Mouse (Mus musculus) c-Kit-positive CD71-positive TER-119-negative erythroid progenitor cells, embryonic 14.5 days (primary cell): Measurements from ENCODE around the gene Rgs6.

Experiments used
- DNase-seq: peaks from one replicate; pipeline ENCODE4 v3.0.0-alpha.2; 2013; ENCODE audit warnings: low read depth

Gene Rgs6

DNA sequence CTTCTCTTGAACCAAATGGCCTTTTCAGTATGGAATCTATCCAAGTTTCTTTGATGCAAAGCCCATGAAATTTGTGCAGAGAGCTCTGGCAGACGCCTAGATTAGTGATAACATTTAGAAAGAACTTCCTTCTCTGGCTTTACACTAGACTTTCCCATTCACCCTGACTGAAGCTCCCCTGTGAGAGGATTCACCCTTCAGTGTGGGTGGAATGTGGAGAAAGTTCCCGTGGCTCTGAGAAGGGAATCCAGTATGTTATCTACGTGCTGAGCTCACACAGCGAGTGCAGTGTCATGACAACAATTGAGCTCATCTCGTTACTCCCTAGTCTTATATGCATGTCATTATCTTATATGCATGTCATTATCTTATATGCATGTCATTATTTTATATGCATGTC is 61.9 kb downstream of the Rgs6 start:
- no peak for DNase-seq

DNA sequence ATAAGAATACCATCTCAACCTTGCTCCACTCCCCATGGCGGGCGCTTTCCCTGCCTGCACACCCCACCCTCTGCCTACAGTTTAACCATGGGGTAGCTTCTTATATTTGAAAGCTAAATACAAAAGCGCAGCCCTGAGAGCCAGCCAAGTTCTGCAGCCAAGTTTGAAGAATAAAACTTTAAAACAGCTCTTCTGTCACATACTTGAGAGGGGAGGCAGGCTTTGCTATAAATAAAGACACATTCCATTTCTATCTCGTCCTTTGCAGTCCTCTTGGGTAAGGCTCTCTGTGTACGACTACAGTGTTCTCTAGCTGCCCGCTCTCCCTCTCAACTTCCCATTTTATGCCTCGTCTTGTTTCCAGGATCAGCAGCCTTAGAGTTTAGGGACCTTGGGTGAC is 76.5 kb downstream of the Rgs6 start:
- DNase-seq = no peak

DNA sequence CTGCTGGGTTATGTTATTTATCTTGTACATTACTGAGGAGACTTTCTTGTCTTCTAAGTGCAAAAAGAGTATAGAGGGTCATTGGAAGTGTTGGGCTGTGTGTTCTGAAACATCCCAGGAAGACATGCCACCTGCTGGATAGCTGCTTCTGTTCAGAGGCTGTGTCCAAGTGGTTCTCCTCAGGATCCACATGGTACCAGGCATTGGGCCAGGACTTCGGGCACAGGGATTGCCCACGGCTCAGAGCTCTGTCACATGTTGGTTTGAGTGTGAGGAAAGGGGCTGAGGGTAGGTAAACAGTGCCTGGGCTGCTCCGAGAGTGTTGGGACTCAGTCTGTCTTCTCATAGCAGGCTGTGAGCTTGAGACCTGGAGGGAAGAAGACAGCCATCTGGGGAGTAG is 79.3 kb downstream of the Rgs6 start:
- no peak for DNase-seq

DNA sequence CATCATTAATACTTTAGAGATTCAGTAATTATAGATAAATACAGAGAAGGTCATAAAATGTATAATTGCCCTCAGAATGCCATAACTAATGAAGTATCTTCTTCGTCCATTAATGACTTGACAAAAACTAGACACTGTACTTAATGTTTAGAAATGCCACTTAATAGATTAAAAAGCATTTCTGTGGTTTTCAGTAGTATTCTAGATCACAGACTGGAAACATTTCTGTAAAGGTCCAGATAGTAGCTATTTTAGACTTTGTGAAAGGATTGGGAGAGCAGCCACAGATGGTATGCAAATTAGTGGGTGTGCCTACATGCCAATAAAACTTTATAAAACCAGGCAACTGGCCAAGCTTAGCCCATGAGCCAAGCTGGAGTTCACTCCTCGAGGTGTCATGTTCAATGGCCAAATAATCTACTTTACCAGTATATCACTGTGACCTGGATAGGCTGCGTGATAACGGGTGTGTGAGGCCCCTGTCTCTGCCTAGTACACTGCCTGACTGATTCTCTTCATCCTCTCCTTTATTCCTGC is 82.2 kb downstream of the Rgs6 start:
- DNase-seq = no peak

DNA sequence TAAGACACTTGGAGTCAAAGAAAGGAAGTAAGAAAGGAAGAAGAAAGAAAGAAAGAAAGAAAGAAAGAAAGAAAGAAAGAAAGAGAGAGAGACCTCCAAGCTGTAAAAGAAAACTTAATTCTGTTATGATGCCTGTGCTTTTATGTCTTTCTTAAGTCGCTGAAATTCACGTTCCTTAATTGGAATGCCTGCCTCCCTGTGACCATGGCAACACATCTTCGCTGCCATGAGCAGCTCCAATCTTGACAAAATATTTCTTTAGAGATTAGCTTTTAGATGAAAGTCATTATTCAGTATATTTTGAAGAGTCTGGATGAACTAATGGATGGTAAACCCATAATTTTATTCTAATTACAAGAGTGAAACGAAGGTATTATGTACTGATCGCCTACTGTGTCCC is 83.5 kb downstream of the Rgs6 start:
- DNase-seq = no peak

DNA sequence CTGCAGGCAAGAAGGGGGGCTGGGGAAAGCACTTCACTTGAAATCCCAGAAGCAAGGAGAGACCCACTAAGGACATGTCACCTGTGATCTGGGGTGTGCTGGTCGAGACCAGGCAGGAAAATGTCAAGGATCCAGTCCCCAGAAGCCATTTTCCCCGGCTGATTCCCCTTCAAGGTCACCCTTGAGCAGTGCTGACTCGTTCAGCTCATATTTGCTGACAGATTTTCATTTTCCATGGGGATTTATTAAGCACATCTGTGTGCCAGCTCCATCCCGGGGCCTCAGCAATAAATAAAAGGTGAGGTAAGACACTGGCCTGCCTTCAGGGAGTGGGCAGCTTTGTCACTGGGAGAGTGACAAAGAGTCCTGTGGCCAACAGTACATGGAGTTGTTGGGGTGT is 87.0 kb downstream of the Rgs6 start:
- DNase-seq = no peak

DNA sequence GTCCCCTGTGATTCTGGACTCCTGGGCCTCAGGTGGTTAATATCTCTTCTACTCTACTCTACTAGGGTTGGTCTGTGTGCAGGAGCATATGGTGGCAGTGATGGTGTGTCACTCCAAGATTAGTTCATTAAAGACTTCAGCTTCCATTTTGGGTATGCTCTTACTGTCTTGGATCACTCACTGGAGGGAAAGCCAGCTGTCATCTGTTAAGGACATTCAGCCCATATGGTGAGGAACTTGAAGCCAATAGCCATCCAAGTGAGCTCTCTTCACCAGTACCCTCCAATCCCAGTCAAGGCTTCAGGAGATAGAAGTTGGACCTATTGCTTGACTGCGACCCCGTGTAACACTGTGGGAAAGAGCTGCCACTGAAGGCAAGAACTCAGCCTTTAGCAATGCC is 98.9 kb downstream of the Rgs6 start:
- no peak for DNase-seq

DNA sequence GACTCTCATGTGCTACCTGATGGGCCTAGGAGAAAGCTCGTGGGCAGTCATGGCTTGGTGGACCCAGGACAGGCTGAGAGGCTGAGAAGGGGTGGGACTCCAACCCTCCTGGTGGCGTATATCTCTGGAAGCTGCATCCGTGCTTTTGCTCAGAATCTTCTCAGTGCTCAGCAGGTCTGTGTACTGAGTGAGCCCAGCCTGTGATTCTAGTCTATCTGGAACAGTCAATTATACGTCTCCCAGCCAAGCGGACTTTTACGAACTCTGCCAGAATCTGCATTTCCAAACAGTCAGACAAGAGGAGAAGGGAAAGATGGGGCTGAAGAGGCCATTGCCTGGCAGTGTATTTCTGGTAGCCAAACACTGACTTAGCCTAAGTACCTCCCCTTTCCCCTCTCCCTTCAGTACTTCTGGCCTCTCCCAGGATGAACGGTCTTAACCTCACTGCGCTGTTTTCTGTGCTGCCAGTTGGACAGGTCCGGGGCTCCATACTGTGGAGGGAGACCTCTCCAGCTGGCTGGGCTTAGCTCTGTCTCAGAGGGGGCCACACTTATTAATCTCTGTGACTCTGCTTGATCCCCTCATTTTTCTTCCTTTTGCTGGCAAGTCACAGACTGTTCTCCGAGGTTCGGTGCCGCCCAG is 110.9 kb downstream of the Rgs6 start:
- no peak for DNase-seq

DNA sequence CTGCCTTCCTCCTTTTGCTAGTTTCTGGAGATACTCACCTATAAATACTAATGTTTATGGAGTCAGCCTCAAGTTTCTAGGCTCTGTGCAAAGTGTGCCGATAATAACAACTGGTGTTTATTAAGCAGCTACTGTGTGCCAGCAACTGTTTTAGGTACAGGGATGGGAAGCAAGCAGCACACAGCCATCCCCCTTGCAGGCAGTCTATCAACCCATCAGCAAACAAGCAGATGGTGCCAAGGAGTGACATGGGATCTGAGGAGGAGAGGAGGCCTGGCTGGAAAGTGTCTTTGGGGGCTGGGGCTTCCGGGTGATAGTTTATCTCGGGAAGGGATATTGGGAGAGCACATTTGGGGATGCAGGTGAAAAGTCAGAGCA is 111.4 kb downstream of the Rgs6 start:
- no peak for DNase-seq

DNA sequence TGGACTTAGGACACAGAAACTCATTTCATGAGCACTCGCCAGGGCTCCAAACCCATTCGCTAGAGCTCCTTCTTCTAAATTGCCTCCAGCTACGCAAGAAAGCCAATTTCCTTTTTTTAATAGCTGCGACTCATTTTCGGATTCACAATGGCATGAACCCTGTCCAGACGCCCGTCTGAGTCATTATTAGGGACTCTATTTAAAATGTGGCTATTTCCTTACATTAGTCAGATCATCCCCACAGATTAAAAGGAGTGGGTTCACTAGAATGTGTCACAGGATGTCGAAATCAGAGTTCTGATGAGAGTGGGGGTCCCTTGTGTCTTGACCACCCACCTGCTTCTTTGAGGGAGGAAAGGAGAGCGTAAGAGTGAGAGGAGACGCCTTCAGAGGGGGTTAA is 112.1 kb downstream of the Rgs6 start:
- DNase-seq = no peak

DNA sequence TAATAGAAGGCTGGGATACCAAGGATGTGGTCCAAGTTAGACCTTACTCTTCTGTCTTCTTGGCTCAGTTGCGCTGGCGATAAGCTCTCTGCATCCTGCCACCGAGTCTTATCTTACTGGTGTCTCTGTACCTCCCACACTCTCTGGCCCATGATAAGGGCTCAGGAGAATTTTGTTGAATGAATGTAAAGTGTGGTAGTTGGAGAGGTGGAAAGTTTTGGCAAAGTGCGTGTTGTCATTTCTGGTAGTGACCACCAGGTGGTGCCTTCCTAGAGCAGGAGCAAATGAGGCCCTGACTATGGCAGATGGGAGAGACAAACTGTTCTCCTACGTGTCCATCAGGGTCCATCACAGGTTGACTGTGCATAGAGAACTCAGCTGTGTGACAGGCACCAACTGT is 112.7 kb downstream of the Rgs6 start:
- DNase-seq = peak; percentile 32

DNA sequence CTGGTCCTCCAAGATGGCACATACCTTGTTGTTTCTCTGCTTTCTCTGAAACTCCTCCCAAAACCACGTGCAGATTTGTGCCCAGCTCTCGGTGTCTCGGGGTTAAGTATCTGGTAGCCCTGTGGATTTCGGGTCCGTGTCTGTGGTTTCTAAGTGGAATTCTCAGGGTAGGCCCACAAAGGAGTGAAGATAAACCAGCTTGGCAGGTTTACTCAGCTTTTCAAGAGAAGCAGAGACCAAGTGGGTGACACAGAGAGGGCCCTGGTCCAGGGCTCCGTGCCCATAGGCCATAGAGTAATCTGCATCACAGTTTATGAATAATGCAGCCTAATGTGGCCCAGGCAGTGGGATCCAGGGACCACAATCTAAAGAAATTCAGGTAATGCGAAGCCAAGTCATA is 113.3 kb downstream of the Rgs6 start:
- no peak for DNase-seq

DNA sequence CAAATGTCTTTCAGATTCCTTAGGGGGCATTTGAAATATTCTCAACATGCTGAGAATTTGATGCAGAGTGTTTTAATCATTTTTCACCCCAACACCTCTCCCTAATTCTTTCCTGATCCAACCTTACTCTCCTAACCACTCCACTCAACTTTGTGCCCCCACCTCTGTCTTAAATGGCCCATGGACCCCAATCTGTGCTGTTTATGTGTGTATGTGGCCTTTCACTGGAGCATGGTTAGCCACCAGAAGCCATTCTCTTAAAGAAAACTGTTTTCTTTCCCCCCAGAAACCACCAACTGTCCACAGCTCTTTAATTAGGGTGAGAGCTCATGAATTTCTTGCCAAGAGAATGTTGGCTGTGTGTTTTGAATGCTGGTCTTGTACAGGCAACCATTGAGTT is 122.3 kb downstream of the Rgs6 start:
- DNase-seq = no peak

DNA sequence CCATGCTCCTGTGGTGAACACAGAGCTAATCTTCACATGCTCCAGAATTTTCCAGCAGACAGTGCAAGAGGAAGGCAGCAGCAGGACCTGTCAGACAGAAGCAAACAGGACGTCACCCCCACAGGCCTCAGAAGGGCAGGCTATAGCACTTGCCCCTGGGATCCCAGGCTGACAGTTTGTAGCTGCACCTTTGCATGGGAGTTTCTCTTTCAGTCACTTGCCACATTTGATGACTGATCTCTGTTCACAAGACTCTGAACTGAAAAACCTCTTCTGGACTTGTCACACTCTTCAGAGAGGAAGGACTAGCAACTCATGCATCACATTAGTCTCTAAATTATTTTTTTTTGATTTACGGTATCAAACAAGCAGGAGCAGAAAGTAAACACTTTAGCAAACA is 126.2 kb downstream of the Rgs6 start:
- no peak for DNase-seq

DNA sequence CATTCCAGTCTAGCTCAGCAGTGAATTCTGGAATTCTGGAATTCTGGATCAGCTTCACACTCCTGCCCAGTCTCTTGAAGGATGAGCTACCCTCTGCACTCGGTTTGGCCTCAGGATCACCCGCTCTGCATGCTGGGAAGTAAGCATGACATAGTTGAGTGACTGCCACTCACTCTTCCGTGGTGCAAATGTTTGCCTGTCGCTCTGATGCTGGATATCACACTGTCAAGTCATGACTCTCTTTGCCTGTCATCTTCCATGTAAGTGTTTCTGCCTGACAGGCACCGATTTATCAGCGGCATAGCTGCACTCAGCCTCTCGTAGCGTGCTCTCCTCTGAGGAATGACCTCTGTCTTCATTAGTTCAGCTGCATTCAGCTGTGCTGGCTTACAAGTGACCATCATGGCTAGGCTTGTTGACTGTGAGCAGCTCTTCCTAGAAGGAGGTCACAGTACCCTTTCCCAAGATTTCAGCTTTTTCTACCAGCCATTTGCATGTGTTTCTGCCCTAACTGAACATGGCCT is 135.0 kb downstream of the Rgs6 start:
- DNase-seq = no peak

DNA sequence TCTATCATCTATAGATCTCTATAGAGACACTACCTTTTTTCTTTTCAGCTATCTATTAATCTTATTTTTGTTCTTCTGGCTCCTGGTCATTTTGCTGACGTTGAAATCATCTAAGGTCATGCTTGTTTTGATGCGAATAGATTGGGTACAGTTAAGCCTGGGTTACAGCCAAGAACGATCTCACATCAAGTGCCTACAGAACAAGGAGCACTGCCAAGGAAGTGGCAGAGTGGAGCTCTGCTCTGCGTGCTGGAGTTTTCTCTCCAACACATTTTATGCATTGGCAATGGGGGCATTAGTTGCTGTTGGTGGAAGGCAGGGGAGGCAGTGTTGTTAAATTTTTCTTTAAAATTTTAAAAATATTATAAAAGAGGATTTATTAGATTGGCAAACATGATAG is 138.2 kb downstream of the Rgs6 start:
- DNase-seq = no peak

DNA sequence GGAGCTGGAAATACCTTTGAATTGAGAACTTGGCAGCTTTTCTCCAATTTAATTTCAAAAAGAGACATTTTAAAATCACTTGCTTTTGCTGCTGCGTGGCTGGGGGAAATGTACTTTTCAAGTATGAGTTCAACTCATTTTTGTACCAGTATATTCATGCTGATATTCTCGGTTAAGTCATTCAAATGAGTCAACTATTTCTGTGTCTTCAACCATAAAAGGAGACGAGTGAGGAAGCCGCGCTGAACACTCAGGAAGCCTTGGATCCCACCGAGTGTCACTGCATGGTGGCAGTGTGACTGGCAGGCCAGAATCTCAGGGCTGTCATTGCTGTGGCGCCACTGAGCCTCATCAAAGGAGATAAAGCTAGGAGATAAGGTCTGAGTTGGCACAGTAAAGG is 143.5 kb downstream of the Rgs6 start:
- DNase-seq = no peak

DNA sequence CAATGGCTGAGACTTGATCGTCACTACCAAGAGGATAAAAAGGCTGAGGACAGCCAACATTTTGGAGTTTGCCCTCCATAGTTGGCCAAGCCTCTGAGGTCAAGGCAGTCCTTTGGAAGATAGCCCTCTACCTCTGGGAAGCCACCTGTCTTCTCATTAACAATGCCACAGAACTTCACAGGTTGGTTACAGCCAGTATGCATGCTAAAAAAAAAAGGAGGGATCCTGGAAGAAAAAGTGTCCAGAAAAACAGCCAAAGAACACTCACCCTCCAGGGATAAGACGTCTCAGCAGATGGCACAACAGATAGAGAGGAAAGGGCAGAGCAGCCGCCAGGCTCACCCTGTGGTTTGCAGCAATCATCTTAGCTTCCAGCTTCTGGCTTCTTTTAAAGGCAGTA is 154.9 kb downstream of the Rgs6 start:
- no peak for DNase-seq

DNA sequence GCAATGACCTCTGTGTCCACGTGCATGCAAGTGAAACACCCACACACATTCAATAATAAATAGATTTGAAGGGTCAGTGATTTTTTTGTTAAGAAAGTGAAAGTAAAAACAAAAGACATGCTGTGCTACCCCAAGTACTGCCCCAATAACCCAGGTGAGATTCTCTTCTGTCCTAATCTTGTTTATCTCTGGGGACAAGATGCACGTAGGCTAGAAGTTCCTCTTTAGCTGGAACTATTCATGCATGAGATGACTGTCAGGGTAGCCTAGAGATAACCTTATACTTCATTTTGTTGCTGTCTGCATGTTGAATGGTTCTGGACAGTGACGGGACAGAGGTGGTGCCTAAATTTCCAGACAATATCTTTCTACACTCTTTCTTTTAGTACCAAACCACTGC is 155.9 kb downstream of the Rgs6 start:
- no peak for DNase-seq

DNA sequence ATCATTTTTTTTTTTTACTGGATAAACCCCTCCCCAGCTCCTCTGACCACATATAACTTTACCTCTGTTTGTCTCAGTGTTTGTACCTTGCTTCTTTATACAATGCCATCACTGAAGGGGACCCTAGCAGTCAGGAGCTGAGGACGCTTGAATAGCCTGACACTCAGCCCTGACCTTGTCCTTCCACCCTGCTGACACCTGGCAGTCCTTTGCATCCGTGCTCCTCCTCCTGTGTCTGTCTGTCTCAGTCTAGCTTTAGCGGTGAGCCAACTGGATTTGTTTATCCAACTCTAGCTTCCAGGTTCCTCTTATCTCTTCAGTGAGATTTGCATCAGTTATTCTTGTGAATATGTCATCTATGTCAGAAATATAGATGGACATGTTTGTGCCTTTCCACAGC is 156.7 kb downstream of the Rgs6 start:
- DNase-seq = no peak

DNA sequence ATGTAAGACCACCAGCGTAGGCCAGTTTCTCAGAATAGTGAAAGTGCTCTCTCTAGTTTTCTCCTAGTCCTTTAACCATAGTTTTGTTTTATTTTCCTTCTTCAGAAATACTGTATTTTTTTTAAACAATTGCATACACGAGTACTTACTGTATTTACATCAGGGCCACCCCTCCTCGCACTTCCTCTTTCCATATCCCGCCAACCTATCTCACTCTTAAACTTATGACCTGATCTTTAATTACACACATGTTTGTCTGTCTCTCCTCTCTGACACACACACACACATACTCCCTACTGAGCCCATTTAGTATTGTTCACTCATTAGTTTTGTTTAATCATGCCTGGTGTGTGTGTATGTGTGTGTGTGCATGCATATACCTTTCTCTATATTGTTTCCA is 159.0 kb downstream of the Rgs6 start:
- no peak for DNase-seq

DNA sequence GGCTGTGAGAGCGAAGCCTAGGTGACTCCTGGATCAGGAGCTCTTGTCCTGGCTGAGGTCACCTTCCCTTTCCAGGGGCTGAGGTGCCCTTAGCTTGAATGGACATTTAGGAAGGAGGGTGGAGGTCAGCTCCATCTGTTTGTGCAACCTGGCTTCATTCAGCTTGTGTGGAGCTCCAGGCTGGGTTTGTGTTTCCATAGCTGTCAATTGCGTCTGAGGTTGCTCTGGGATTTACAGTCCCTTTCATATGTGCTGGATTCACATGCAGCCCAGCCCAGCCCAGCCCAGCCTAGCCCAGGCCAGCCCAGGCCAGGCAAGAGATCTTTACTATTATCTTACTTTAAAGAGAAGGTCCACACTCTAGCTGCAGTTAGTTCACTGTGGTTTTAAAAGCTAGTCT is 163.8 kb downstream of the Rgs6 start:
- DNase-seq = no peak

DNA sequence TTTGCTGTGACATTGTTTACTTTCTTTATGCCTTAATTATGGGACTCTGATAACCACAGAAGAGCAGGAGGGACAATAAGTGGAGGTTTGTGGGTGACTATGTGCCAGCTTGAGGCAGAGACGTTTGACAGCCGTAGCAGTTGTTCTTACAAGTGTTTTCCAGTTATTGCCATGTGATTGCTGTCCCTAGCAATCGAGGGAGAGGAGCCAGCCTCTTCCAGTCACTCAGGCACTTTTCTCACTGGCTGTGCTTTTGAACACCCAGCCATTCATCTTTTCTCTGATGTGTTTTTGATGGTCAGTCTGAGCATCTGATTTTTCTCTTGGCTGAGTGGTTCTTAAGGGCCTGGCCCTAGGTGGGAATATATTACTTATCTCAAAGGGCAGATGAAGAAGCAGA is 166.4 kb downstream of the Rgs6 start:
- DNase-seq = no peak

DNA sequence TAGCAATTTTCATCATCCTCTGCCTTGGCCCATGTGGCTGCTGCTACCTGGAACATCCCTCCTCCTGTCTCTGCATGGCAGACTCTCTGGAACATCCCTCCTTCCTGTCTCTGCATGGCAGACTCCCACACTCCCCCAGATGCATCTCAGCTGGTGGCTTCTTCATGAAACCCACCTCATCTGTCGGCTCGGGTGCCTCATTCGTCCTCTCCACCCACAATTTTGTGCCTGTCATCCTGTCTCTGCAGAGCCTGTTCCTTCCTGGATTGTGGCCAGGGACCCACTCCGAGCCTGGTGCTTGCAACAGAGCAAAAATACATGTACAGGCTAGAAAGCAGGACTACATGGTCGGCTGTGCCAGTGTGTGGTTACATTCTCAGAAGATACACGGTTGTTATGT is 168.7 kb downstream of the Rgs6 start:
- DNase-seq = no peak

DNA sequence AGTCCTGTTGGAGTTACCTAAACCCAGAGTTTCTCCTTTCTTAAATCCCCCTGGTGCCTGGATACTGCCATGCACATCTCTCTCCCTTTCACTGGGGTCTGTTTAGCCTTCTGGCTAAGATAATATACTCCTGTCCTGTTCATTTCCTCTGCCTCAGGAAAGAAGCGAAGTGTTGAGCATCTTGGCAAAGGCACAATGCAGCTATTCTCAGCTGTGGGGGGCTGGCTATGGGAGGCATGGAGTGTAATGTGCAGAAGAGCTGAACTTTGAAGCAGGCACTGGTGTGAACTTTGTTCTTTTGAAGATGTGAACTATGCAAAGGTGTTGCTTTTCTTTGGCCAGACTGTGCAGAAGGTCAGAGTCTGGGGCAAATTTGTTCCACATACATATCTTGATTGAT is 169.3 kb downstream of the Rgs6 start:
- DNase-seq = no peak
